Mouse (Mus musculus): ENCODE results near the gene Cdh3.

- TF ChIP-seq CTCF (IDR thresholded peaks at IDR 0.05; ENCODE audit: control insufficient read depth, insufficient read depth, insufficient read length) (no peak), CEBPB (IDR thresholded peaks at IDR 0.05; ENCODE audit: low read depth) (no peak), FOSL1 (IDR thresholded peaks at IDR 0.05; ENCODE audit: insufficient read depth, low read length, poor library complexity, severe bottlenecking) (no peak), MAX (IDR thresholded peaks at IDR 0.05) (no peak), MYOG (IDR thresholded peaks at IDR 0.05; ENCODE audit: control insufficient read depth, extremely low read depth, insufficient read length) (no peak), USF1 (IDR thresholded peaks at IDR 0.05; ENCODE audit: low read depth) (no peak), MYOD1 (IDR thresholded peaks at IDR 0.05; ENCODE audit: control insufficient read depth, insufficient read length, low read depth) (no peak)
Observed at GRCm38 (mm10) chr8:106462131-106462530, 48.6 kb upstream of the Cdh3 start.

All from C2C12 (cell line).